Mouse (Mus musculus) liver, embryonic 14.5 days (tissue): ENCODE data around the gene Cacng2.

Experiments used
- CTCF ChIP-seq: IDR thresholded peaks from 2 replicates; pipeline ENCODE4 v1.5.1; 2016; ENCODE audit warnings: antibody characterized with exemption, low read depth, control low read depth
- EP300 ChIP-seq: IDR thresholded peaks from 2 replicates; pipeline ENCODE4 v1.6.1; 2016; ENCODE audit warnings: antibody characterized with exemption, low read depth

- TF ChIP-seq CTCF (no peak), EP300 (no peak)
Measured at GRCm38 (mm10) chr15:77949061-77949460, 170.8 kb downstream of the Cacng2 start.
